Mouse (Mus musculus): ENCODE data around the gene Saxo2. TPM values are rescaled to one million over a fixed set of nuclear protein-coding genes. Genes with fewer than 3 reads are reported as not detected.
A peak's percentile ranks its signal among the peaks of the same experiment; 100 is the strongest.

Saxo2 gene
- polyA plus RNA-seq (2015; fragmentation: Nextera tagmentation; extraction: Ambion mirVana) = 0.79 and 1.8 TPM in 2 replicates

- ATAC-seq (ENCODE audit: low read depth) (peak; percentile 97), DNase-seq (peak; percentile 90)
- H3K4me1 ChIP-seq (replicated peaks) = peaks cover 18% of the 10 kb centered on the region
- no peaks in the 10 kb centered on the region for H3K9me3 ChIP-seq (replicated peaks)
- H3K27me3 ChIP-seq = no peaks in the 10 kb centered on the region
- peak within 1 kb of the TSS; percentile 80 for H3K4me2 ChIP-seq
- peak within 1 kb of the TSS; percentile 77 for H3K4me3 ChIP-seq (replicated peaks)
- H3K9ac ChIP-seq = peak within 1 kb of the TSS; percentile 79
- H3K27ac ChIP-seq = peak within 1 kb of the TSS; percentile 29; the same call in 1 of the 2 replicates
- WGBS (ENCODE audit: insufficient replicate concordance) = under 1% methylated on average over 46 of the region's 46 CpGs
- peaks cover 6% of the 10 kb centered on the region for H3K36me3 ChIP-seq
These were observed at the start of gene Saxo2, which contains the start of gene Efl1 for GRCm38 (mm10) chr7:82648353-82649080. Gene Saxo2, minus strand, starts transcription at chr7:82648528. Gene Efl1, plus strand, starts transcription at chr7:82648614.

- no peaks in the 10 kb centered on the region for H3K9me3 ChIP-seq (replicated peaks)
- H3K36me3 ChIP-seq = peaks cover 52% of the 10 kb centered on the region
- no peaks in the 10 kb centered on the region for H3K4me1 ChIP-seq (replicated peaks)
- H3K4me2 ChIP-seq = no peak overlapping the region
- no peak overlapping the region for H3K9ac ChIP-seq
- no peak overlapping the region for H3K4me3 ChIP-seq (replicated peaks)
- no peak overlapping the region for H3K27ac ChIP-seq
- no peaks in the 10 kb centered on the region for H3K27me3 ChIP-seq
- DNase-seq (no peak), ATAC-seq (ENCODE audit: low read depth) (no peak)
- 60% methylated on average over 8 of the region's 8 CpGs for WGBS (ENCODE audit: insufficient replicate concordance)
These were observed 49.3 kb upstream of the Saxo2 start for GRCm38 (mm10) chr7:82697668-82698067.

DNA sequence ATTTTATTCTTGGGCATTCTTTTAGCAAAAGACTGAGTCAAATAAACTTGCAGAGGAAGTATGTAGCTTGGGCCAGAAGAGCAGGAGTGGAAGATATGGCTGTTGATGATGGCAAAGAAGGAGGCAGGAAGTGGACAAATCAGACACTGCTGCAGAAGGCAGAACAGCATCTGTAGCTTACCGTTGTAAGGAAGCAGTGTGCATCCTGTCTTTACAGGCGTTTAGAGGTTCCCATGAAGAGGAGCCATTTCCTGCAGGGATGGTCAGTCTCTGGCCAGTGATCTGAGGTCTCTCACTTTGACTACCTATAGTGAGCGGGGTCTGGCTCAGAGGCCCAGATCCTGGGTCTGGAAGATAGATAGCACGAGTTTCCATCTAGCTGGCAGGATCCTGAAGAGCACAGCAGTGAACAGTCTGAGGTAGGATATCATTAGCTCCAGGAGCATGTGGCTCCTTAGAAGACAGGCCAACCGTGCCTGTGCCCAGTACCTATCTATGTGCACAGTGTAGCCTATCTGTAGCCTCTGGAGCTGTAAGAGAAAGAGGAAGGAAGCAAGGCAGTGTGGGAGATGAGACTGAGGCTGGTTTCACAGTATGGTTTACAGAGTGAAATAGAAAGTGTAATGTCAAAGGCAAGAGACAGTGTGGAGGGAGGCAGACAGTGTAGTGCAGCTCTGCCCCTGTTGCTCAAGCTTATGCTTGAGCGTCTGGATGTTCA is 42.9 kb upstream of the Saxo2 start:
- Histone ChIP-seq H3K27ac (no peak overlapping the region; the same call in none of the 2 replicates), H3K4me2 (no peak overlapping the region), H3K27me3 (no peaks in the 10 kb centered on the region), H3K4me1 (replicated peaks) (peaks cover 10% of the 10 kb centered on the region; the same call in 1 of the 2 replicates), H3K36me3 (peaks cover 52% of the 10 kb centered on the region), H3K9ac (no peak overlapping the region), H3K9me3 (replicated peaks) (no peaks in the 10 kb centered on the region), H3K4me3 (replicated peaks) (no peak overlapping the region)
- WGBS (ENCODE audit: insufficient replicate concordance) = 21% methylated on average over 6 of the region's 6 CpGs
- DNase-seq (no peak), ATAC-seq (ENCODE audit: low read depth) (peak; percentile 69)

- ATAC-seq (ENCODE audit: low read depth) (peak; percentile 60), DNase-seq (no peak)
- no peaks in the 10 kb centered on the region for H3K9me3 ChIP-seq (replicated peaks)
- H3K4me2 ChIP-seq = no peak overlapping the region
- H3K4me3 ChIP-seq (replicated peaks) = no peak overlapping the region
- no peak overlapping the region for H3K27ac ChIP-seq
- H3K9ac ChIP-seq = no peak overlapping the region
- no peaks in the 10 kb centered on the region for H3K27me3 ChIP-seq
- peaks cover 10% of the 10 kb centered on the region; the same call in 1 of the 2 replicates for H3K4me1 ChIP-seq (replicated peaks)
- H3K36me3 ChIP-seq = peaks cover 52% of the 10 kb centered on the region
- WGBS (ENCODE audit: insufficient replicate concordance) = 25% methylated on average over 3 of the region's 3 CpGs
These were observed 40.4 kb upstream of the Saxo2 start for GRCm38 (mm10) chr7:82688736-82689135.

GRCm38 (mm10) chr7:82679901-82680300 is 31.6 kb upstream of the Saxo2 start:
- no peak overlapping the region for H3K4me3 ChIP-seq (replicated peaks)
- WGBS (ENCODE audit: insufficient replicate concordance) = 85% methylated on average over 5 of the region's 5 CpGs
- no peak overlapping the region for H3K9ac ChIP-seq
- H3K9me3 ChIP-seq (replicated peaks) = no peaks in the 10 kb centered on the region
- peaks cover 33% of the 10 kb centered on the region for H3K36me3 ChIP-seq
- ATAC-seq (ENCODE audit: low read depth) = no peak
- no peak overlapping the region for H3K27ac ChIP-seq
- DNase-seq = no peak
- no peaks in the 10 kb centered on the region for H3K4me1 ChIP-seq (replicated peaks)
- no peaks in the 10 kb centered on the region for H3K27me3 ChIP-seq
- no peak overlapping the region for H3K4me2 ChIP-seq

DNA sequence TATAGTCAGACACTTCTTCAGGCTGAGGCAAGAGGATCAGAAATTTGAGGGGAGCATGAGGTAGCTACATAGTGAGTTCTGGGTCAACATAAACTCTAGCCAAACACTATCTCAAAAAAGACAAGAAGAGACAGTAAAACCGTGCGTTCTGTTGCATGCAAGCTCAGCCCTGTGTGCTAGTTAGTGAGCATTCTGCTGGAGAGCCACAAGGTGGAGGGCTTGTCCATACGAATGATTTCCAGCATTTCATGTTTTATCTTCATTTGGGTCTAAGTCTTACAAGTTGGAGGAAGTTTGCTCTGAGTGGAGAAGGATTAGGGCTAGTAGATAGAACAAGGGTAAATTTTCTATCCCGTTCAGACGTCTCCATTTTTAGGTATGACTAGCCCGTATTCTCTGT is 28.5 kb upstream of the Saxo2 start:
- 75% methylated on average over 6 of the region's 6 CpGs for WGBS (ENCODE audit: insufficient replicate concordance)
- no peaks in the 10 kb centered on the region for H3K4me1 ChIP-seq (replicated peaks)
- no peak overlapping the region for H3K9ac ChIP-seq
- H3K9me3 ChIP-seq (replicated peaks) = no peaks in the 10 kb centered on the region
- no peak overlapping the region for H3K4me2 ChIP-seq
- no peak for DNase-seq
- no peak overlapping the region for H3K27ac ChIP-seq
- no peaks in the 10 kb centered on the region for H3K27me3 ChIP-seq
- no peak for ATAC-seq (ENCODE audit: low read depth)
- peaks cover 45% of the 10 kb centered on the region for H3K36me3 ChIP-seq
- no peak overlapping the region for H3K4me3 ChIP-seq (replicated peaks)

- H3K4me2 ChIP-seq = no peak overlapping the region
- DNase-seq (no peak), ATAC-seq (ENCODE audit: low read depth) (no peak)
- no peaks in the 10 kb centered on the region for H3K27me3 ChIP-seq
- no peak overlapping the region for H3K4me3 ChIP-seq (replicated peaks)
- H3K27ac ChIP-seq = no peak overlapping the region
- H3K4me1 ChIP-seq (replicated peaks) = no peaks in the 10 kb centered on the region
- no peak overlapping the region for H3K9ac ChIP-seq
- no peaks in the 10 kb centered on the region for H3K9me3 ChIP-seq (replicated peaks)
- H3K36me3 ChIP-seq = peaks cover 45% of the 10 kb centered on the region
- WGBS (ENCODE audit: insufficient replicate concordance) = 74% methylated on average over 5 of the region's 5 CpGs
These were observed 27.7 kb upstream of the Saxo2 start for GRCm38 (mm10) chr7:82676001-82676400.

GRCm38 (mm10) chr7:82664604-82665003 is 16.3 kb upstream of the Saxo2 start:
- H3K36me3 ChIP-seq = peaks cover 45% of the 10 kb centered on the region
- no peak for DNase-seq

GRCm38 (mm10) chr7:82649081-82649445 is 735 bp upstream of the Saxo2 start:
- Histone ChIP-seq H3K36me3 (peaks cover 6% of the 10 kb centered on the region), H3K4me3 (replicated peaks) (peak overlapping the region; percentile 77), H3K4me1 (replicated peaks) (peaks cover 18% of the 10 kb centered on the region), H3K27ac (no peak overlapping the region; the same call in 1 of the 2 replicates), H3K27me3 (no peaks in the 10 kb centered on the region), H3K9me3 (replicated peaks) (no peaks in the 10 kb centered on the region), H3K4me2 (peak overlapping the region; percentile 80), H3K9ac (peak overlapping the region; percentile 79)
- DNase-seq (no peak), ATAC-seq (ENCODE audit: low read depth) (0 out of 2 replicates have a peak, but pooled peaks have one; percentile 2)
- WGBS (ENCODE audit: insufficient replicate concordance) = 14% methylated on average over 6 of the region's 6 CpGs

More at GRCm38 (mm10) chr7:82664604-82665003, 16.3 kb upstream of the Saxo2 start:
- ATAC-seq (ENCODE audit: low read depth) = no peak
- 69% methylated on average over 3 of the region's 3 CpGs for WGBS (ENCODE audit: insufficient replicate concordance)
- Histone ChIP-seq H3K27ac (no peak overlapping the region), H3K9ac (no peak overlapping the region), H3K4me1 (replicated peaks) (no peaks in the 10 kb centered on the region), H3K4me3 (replicated peaks) (no peak overlapping the region), H3K27me3 (no peaks in the 10 kb centered on the region), H3K4me2 (no peak overlapping the region), H3K9me3 (replicated peaks) (no peaks in the 10 kb centered on the region)

GRCm38 (mm10) chr7:82647909-82648308 is 419 bp downstream of the Saxo2 start:
- H3K27me3 ChIP-seq = no peaks in the 10 kb centered on the region
- H3K4me2 ChIP-seq = peak overlapping the region; percentile 80
- WGBS (ENCODE audit: insufficient replicate concordance) = 26% methylated on average over 4 of the region's 4 CpGs
- H3K9ac ChIP-seq = peak overlapping the region; percentile 79
- no peak for DNase-seq
- no peak for ATAC-seq (ENCODE audit: low read depth)
- H3K4me1 ChIP-seq (replicated peaks) = peaks cover 18% of the 10 kb centered on the region
- H3K4me3 ChIP-seq (replicated peaks) = peak overlapping the region; percentile 77
- no peaks in the 10 kb centered on the region for H3K9me3 ChIP-seq (replicated peaks)
- peaks cover 6% of the 10 kb centered on the region for H3K36me3 ChIP-seq
- no peak overlapping the region for H3K27ac ChIP-seq

- DNase-seq = no peak
- no peak overlapping the region for H3K4me2 ChIP-seq
- WGBS (ENCODE audit: insufficient replicate concordance) = 75% methylated on average over 3 of the region's 3 CpGs
- H3K4me1 ChIP-seq (replicated peaks) = peaks cover 18% of the 10 kb centered on the region
- no peaks in the 10 kb centered on the region for H3K27me3 ChIP-seq
- H3K9me3 ChIP-seq (replicated peaks) = no peaks in the 10 kb centered on the region
- H3K27ac ChIP-seq = no peak overlapping the region
- H3K9ac ChIP-seq = no peak overlapping the region
- peaks cover 5% of the 10 kb centered on the region for H3K36me3 ChIP-seq
- no peak overlapping the region for H3K4me3 ChIP-seq (replicated peaks)
- no peak for ATAC-seq (ENCODE audit: low read depth)
These were observed 1.1 kb downstream of the Saxo2 start for GRCm38 (mm10) chr7:82647183-82647582.

Data from liver, embryonic 13.5 days (tissue).